Mouse (Mus musculus) CH12.LX (cell line): ENCODE data around the gene Pja2. TPM values are rescaled to one million over a fixed set of nuclear protein-coding genes. Genes with fewer than 3 reads are reported as not detected.

Source experiments
- DNase-seq: peaks from one replicate; pipeline ENCODE4 v3.0.0-alpha.2; 2013; ENCODE audit errors: extremely low read depth
- H3K27ac ChIP-seq: 2 replicates; pipeline ENCODE4 v1.5.1; 2012; ENCODE audit warnings: low read depth, mild to moderate bottlenecking, control low read depth, moderate library complexity; ENCODE audit not compliant: insufficient read depth
- H3K27me3 ChIP-seq: replicated peaks from 2 replicates; pipeline ENCODE3; 2012; ENCODE audit warnings: inconsistent platforms
- H3K36me3 ChIP-seq, 2 experiments: replicated peaks in 1 of 2; 2 replicates each; pipeline versions ENCODE3 to v1.6.1; 2012; ENCODE audit warnings: inconsistent platforms in 1 of 2, low read length in 1 of 2, mild to moderate bottlenecking in 1 of 2, mixed read lengths in 1 of 2, moderate library complexity in 1 of 2; ENCODE audit not compliant: control insufficient read depth in 1 of 2, insufficient read depth in 1 of 2
- H3K4me1 ChIP-seq, 2 experiments: 2 replicates each; pipeline ENCODE4 v1.6.1; 2012; ENCODE audit warnings: inconsistent platforms in 1 of 2, moderate library complexity in 1 of 2; ENCODE audit not compliant: insufficient read depth in 2 of 2, control insufficient read depth in 1 of 2
- H3K4me2 ChIP-seq: 2 replicates; pipeline ENCODE4 v1.6.1; 2012; ENCODE audit warnings: low read depth, mild to moderate bottlenecking, control low read depth; ENCODE audit not compliant: poor library complexity, insufficient read depth, severe bottlenecking
- H3K4me3 ChIP-seq, 3 experiments: fragments of 150-350 bp in 1 of 3; sonication (generic) in 1 of 3; replicated peaks in 1 of 3; 2 replicates each; pipeline versions ENCODE3 to v1.5.1; 2011 to 2012; ENCODE audit warnings: low read depth in 2 of 3, low read length in 2 of 3, mild to moderate bottlenecking in 2 of 3, moderate library complexity in 2 of 3, control low read depth in 1 of 3, improper control_type of control experiment in 1 of 3, inconsistent platforms in 1 of 3, mixed read lengths in 1 of 3; ENCODE audit not compliant: poor library complexity in 1 of 3
- H3K79me2 ChIP-seq: replicated peaks from 2 replicates; pipeline ENCODE4 v1.6.1; 2012; ENCODE audit warnings: mild to moderate bottlenecking, moderate library complexity; ENCODE audit not compliant: control insufficient read depth, poor library complexity, insufficient read depth, severe bottlenecking; ENCODE audit errors: extremely low read depth
- H3K9ac ChIP-seq: 2 replicates; pipeline ENCODE4 v1.6.1; 2012; ENCODE audit warnings: low read depth, mild to moderate bottlenecking, control low read depth, moderate library complexity; ENCODE audit not compliant: insufficient read depth
- H3K9me3 ChIP-seq: replicated peaks from 2 replicates; pipeline ENCODE3; 2012; ENCODE audit warnings: low read length, inconsistent platforms, mixed read lengths
- CHD1 ChIP-seq: IDR thresholded peaks from 2 replicates; pipeline ENCODE4 v1.6.1; 2012; ENCODE audit warnings: low read depth, low read length, improper control_type of control experiment, inconsistent platforms
- CHD2 ChIP-seq: IDR thresholded peaks from 2 replicates; pipeline ENCODE4 v1.6.1; 2011; ENCODE audit warnings: low read length, improper control_type of control experiment
- E2F4 ChIP-seq: IDR thresholded peaks from 2 replicates; pipeline ENCODE4 v1.6.1; 2011; ENCODE audit warnings: low read depth, low read length, improper control_type of control experiment; ENCODE audit not compliant: insufficient replicate concordance
- ELF1 ChIP-seq: IDR thresholded peaks from 2 replicates; pipeline ENCODE4 v1.6.1; 2014; ENCODE audit warnings: low read depth, mild to moderate bottlenecking, inconsistent platforms, low read length, improper control_type of control experiment
- EP300 ChIP-seq: IDR thresholded peaks from 2 replicates; pipeline ENCODE4 v1.6.1; 2011; ENCODE audit warnings: low read length, improper control_type of control experiment
- GABPA ChIP-seq: IDR thresholded peaks from 2 replicates; pipeline ENCODE4 v1.6.1; 2012; ENCODE audit warnings: low read depth, low read length, improper control_type of control experiment, inconsistent platforms; ENCODE audit not compliant: insufficient replicate concordance
- HCFC1 ChIP-seq: IDR thresholded peaks from 2 replicates; pipeline ENCODE4 v1.6.1; 2012; ENCODE audit warnings: low read depth, mild to moderate bottlenecking, inconsistent platforms, low read length, improper control_type of control experiment
- JUN ChIP-seq: IDR thresholded peaks from 2 replicates; pipeline ENCODE4 v1.6.1; 2011; ENCODE audit warnings: low read depth, mild to moderate bottlenecking, low read length, improper control_type of control experiment, moderate library complexity; ENCODE audit not compliant: insufficient read depth
- KAT2A ChIP-seq: IDR thresholded peaks from 2 replicates; pipeline ENCODE4 v1.6.1; 2012; ENCODE audit warnings: low read length, improper control_type of control experiment, inconsistent platforms; ENCODE audit not compliant: insufficient replicate concordance
- MAFK ChIP-seq: IDR thresholded peaks from 2 replicates; pipeline ENCODE4 v1.6.1; 2011; ENCODE audit warnings: low read length, improper control_type of control experiment; ENCODE audit not compliant: insufficient replicate concordance
- MEF2A ChIP-seq: IDR thresholded peaks from 2 replicates; pipeline ENCODE4 v1.6.1; 2014; ENCODE audit warnings: low read depth, mild to moderate bottlenecking, inconsistent platforms, low read length, improper control_type of control experiment, borderline replicate concordance
- MXI1 ChIP-seq: IDR thresholded peaks from 2 replicates; pipeline ENCODE4 v1.6.1; 2011; ENCODE audit warnings: mild to moderate bottlenecking, low read depth, low read length, improper control_type of control experiment
- MYC ChIP-seq: IDR thresholded peaks from 2 replicates; pipeline ENCODE4 v1.6.1; 2011; ENCODE audit warnings: low read depth, mild to moderate bottlenecking, improper control_type of control experiment, low read length
- NELFE ChIP-seq: IDR thresholded peaks from 2 replicates; pipeline ENCODE4 v1.6.1; 2011; ENCODE audit warnings: low read depth, low read length, improper control_type of control experiment
- NRF1 ChIP-seq: IDR thresholded peaks from 2 replicates; pipeline ENCODE4 v1.6.1; 2014; ENCODE audit warnings: low read depth, mild to moderate bottlenecking, inconsistent platforms, low read length, improper control_type of control experiment, moderate library complexity
- PAX5 ChIP-seq: IDR thresholded peaks from 2 replicates; pipeline ENCODE4 v1.6.1; 2012; ENCODE audit warnings: low read length, inconsistent platforms, mixed read lengths
- POLR2A ChIP-seq: IDR thresholded peaks from 2 replicates; pipeline ENCODE4 v1.6.1; 2011; ENCODE audit warnings: low read depth, mild to moderate bottlenecking, improper control_type of control experiment, low read length
- POLR2AphosphoS2 ChIP-seq: IDR thresholded peaks from 2 replicates; pipeline ENCODE4 v1.6.1; 2011; ENCODE audit warnings: low read depth, low read length, improper control_type of control experiment
- RCOR1 ChIP-seq: conservative IDR thresholded peaks from 2 replicates; pipeline ENCODE4 v1.6.1; 2012; ENCODE audit warnings: low read depth, mild to moderate bottlenecking, inconsistent platforms, low read length, improper control_type of control experiment
- SIN3A ChIP-seq: IDR thresholded peaks from 2 replicates; pipeline ENCODE4 v1.6.1; 2012; ENCODE audit warnings: low read length, improper control_type of control experiment, inconsistent platforms
- SMC3 ChIP-seq: IDR thresholded peaks from 2 replicates; pipeline ENCODE4 v1.6.1; 2011; ENCODE audit warnings: low read depth, low read length, improper control_type of control experiment
- TBP ChIP-seq: conservative IDR thresholded peaks from 2 replicates; pipeline ENCODE4 v1.6.1; 2011; ENCODE audit warnings: low read depth, low read length, improper control_type of control experiment
- TCF12 ChIP-seq: IDR thresholded peaks from 2 replicates; pipeline ENCODE4 v1.6.1; 2014; ENCODE audit warnings: low read depth, mild to moderate bottlenecking, inconsistent platforms, low read length, improper control_type of control experiment
- USF1 ChIP-seq: IDR thresholded peaks from 2 replicates; pipeline ENCODE4 v1.6.1; 2014; ENCODE audit warnings: low read depth, mild to moderate bottlenecking, inconsistent platforms, low read length, improper control_type of control experiment
- ZC3H11A ChIP-seq: IDR thresholded peaks from 2 replicates; pipeline ENCODE4 v1.6.1; 2012; ENCODE audit warnings: low read depth, mild to moderate bottlenecking, inconsistent platforms, low read length, improper control_type of control experiment
- ZKSCAN1 ChIP-seq: IDR thresholded peaks from 2 replicates; pipeline ENCODE4 v1.6.1; 2012; ENCODE audit warnings: low read depth, inconsistent platforms, low read length, improper control_type of control experiment, borderline replicate concordance
- ZMIZ1 ChIP-seq: IDR thresholded peaks from 2 replicates; pipeline ENCODE4 v1.6.1; 2012; ENCODE audit warnings: low read depth, mild to moderate bottlenecking, inconsistent platforms, low read length, improper control_type of control experiment
- dilution Hi-C: fragments of 300-500 bp; cut with MboI; formaldehyde crosslinking; loops from 2 replicates; pipeline ENCODE4 v1.14.3; 2020; ENCODE audit warnings: low sequenced_read_pairs; ENCODE audit not compliant: extremely low pct_unique_long_range_greater_than_20kb, extremely low pct_ligation_motif_present
- in situ Hi-C: fragments of 300-500 bp; cut with MboI; formaldehyde crosslinking; loops from 3 replicates; pipeline ENCODE4 v1.14.3; 2019; ENCODE audit warnings: low sequenced_read_pairs, low pct_ligation_motif_present, low pct_unique_long_range_greater_than_20kb, mixed read lengths
- polyA plus RNA-seq: library from polyadenylated mRNA; unstranded; fragments of >175 nt; gene quantifications from 2 replicates; pipeline ENCODE4 v1.2.1, GENCODE M21; 2012; ENCODE audit warnings: low read depth; ENCODE audit not compliant: insufficient read length
- total RNA-seq, 2 experiments: library from RNA; depleted of rRNA; stranded (reverse); fragments of 300-350 nt in 1 of 2; fragments of >200 nt in 1 of 2; gene quantifications; 2 replicates each; pipeline ENCODE4 v1.2.3; 2012 to 2014

Pja2 gene
- total and polyA plus RNA-seq, 3 experiments = 10.9 to 16.2 (median 13.9) TPM

DNA sequence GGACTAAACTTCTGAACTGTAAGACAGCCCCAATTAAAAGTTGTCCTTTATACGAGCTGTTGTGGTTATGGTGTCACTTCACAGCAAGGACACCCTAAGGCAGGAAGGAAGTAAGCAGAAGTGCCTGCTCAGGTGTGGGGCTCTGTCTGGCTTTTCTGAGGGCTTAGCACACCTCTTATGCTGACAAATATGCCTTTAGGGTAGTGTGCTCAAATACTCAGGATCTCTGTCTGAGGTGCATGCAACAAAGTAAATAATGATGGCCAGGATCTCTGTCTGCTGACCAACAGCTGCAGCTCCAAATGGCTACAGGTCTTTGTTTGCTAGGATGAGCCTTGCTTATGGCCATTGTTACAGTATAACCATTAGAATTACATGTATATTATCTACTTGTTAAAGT lies 71.1 kb downstream of the Pja2 start:
- H3K79me2 ChIP-seq = no peaks in the 10 kb centered on the region
- H3K36me3 ChIP-seq = no peaks in the 10 kb centered on the region
- dilution Hi-C loops (no loop called here), in situ Hi-C loops (no loop called here)
- no peaks in the 10 kb centered on the region for H3K27me3 ChIP-seq
- H3K4me2 ChIP-seq = no peak overlapping the region
- no peak overlapping the region for H3K9ac ChIP-seq
- peaks cover 6% of the 10 kb centered on the region for H3K9me3 ChIP-seq
- H3K4me3 ChIP-seq = no peak overlapping the region
- no peak for DNase-seq
- no peaks in the 10 kb centered on the region for H3K4me1 ChIP-seq
- TF ChIP-seq RCOR1 (no peak), SMC3 (no peak), TBP (no peak), ZMIZ1 (no peak), MEF2A (no peak), PAX5 (no peak), JUN (no peak), KAT2A (no peak), ZC3H11A (no peak), E2F4 (no peak), MXI1 (no peak), USF1 (no peak), POLR2A (no peak), NRF1 (no peak), MYC (no peak), NELFE (no peak), MAFK (no peak), GABPA (no peak)
- no peak overlapping the region for H3K27ac ChIP-seq

- Histone ChIP-seq H3K79me2 (no peaks in the 10 kb centered on the region), H3K4me1 (no peaks in the 10 kb centered on the region), H3K4me3 (no peak overlapping the region), H3K4me2 (no peak overlapping the region), H3K9me3 (peaks cover 5% of the 10 kb centered on the region), H3K9ac (no peak overlapping the region), H3K27ac (no peak overlapping the region), H3K27me3 (no peaks in the 10 kb centered on the region), H3K36me3 (no peaks in the 10 kb centered on the region)
- no peak for DNase-seq
- in situ Hi-C loops = no loop called here
- dilution Hi-C loops = no loop called here
- TF ChIP-seq SMC3 (no peak), ELF1 (no peak), USF1 (no peak), EP300 (no peak), E2F4 (no peak), SIN3A (no peak), CHD2 (no peak), ZKSCAN1 (no peak), PAX5 (no peak), CHD1 (no peak), NRF1 (no peak), GABPA (no peak), RCOR1 (no peak), POLR2AphosphoS2 (no peak), JUN (no peak), TCF12 (no peak), MEF2A (no peak), HCFC1 (no peak), MXI1 (no peak)
Observed at GRCm38 (mm10) chr17:64248246-64248645, 83.5 kb downstream of the Pja2 start.
